19 mouse cellular contexts compared by ENCODE assay signal in the genomic region with DNA sequence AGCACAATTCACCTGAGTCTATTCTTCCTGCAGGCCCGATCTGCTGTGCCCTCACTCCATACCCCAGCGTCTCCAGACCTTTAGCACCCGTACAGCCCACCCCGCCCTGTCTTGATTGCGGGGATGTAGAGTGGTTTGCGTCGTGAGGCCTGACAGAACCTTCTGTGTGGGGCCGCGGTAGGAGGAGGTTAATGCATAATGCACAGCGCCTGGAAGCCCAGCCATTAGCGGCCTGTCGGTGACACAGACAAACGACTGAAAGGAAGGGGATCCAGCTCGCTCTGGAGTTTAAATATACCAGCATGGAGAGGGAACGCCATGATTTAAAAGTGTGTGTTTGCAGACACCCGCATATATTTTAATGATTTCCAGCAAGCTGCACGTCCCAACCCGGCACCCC.
A peak's percentile ranks its signal among the peaks of the same experiment; 100 is the strongest.
DNase-seq lines count a peak whose midpoint lies in the region; ATAC-seq and TF ChIP-seq lines count a peak whose summit lies in the region.
"Had no signal": no experiment of that assay in that cellular context is flagged by ENCODE, and none has a peak within 500 bp of the region (broad histone marks: within the 10 kb centered on the region; RNA-seq: fewer than 3 reads in every experiment).

No protein-coding gene starts in this region.

- peaks cover 79% of the 10 kb centered on the region for H3K27me3 ChIP-seq in forebrain, embryonic 11.5 days (ENCODE audit: control insufficient read depth, insufficient read depth, low read length)
- peaks cover 22% of the 10 kb centered on the region for H3K27me3 ChIP-seq in forebrain, embryonic 14.5 days (replicated peaks; ENCODE audit: control insufficient read depth, insufficient read depth, low read length)
- H3K27me3 ChIP-seq in intestine, embryonic 14.5 days (replicated peaks; ENCODE audit: control insufficient read depth, insufficient read depth, low read length): peaks cover 72% of the 10 kb centered on the region
- peaks cover 56% of the 10 kb centered on the region for H3K27me3 ChIP-seq in intestine, embryonic 15.5 days (replicated peaks)
- H3K27me3 ChIP-seq in neural tube, embryonic 11.5 days (ENCODE audit: control insufficient read depth, insufficient read depth, low read length): peaks cover 75% of the 10 kb centered on the region
- peaks cover 95% of the 10 kb centered on the region for H3K27me3 ChIP-seq in liver, embryonic 14.5 days (ENCODE audit: control insufficient read depth, insufficient read depth, low read length)

- TF ChIP-seq CTCF in liver, embryonic 14.5 days (IDR thresholded peaks at IDR 0.05; ENCODE audit: low read depth): no peak

- H3K27ac ChIP-seq in forebrain, embryonic 11.5 days (ENCODE audit: low read depth, low read length): no peak overlapping the region
- no peak overlapping the region for H3K27ac ChIP-seq in forebrain, embryonic 14.5 days (ENCODE audit: low read depth, low read length)
- H3K27ac ChIP-seq in intestine, embryonic 14.5 days (ENCODE audit: low read depth): no peak overlapping the region
- H3K27ac ChIP-seq in intestine, embryonic 15.5 days: no peak overlapping the region
- no peak overlapping the region for H3K27ac ChIP-seq in neural tube, embryonic 11.5 days (ENCODE audit: low read depth, low read length)
- H3K27ac ChIP-seq in liver, embryonic 14.5 days: no peak overlapping the region
- H3K27ac ChIP-seq: forebrain, embryonic 15.5 days; hindbrain, embryonic 15.5 days; kidney, postnatal 0 days; lung, embryonic 15.5 days; macrophage; neural tube, embryonic 13.5 days had no signal

- no peaks in the 10 kb centered on the region for H3K36me3 ChIP-seq in forebrain, embryonic 11.5 days (ENCODE audit: control insufficient read depth, insufficient read depth, low read length)
- H3K36me3 ChIP-seq in forebrain, embryonic 14.5 days (ENCODE audit: control insufficient read depth, insufficient read depth, low read length): no peaks in the 10 kb centered on the region
- H3K36me3 ChIP-seq in intestine, embryonic 14.5 days (ENCODE audit: control insufficient read depth, insufficient read depth, low read length): no peaks in the 10 kb centered on the region
- no peaks in the 10 kb centered on the region for H3K36me3 ChIP-seq in intestine, embryonic 15.5 days
- H3K36me3 ChIP-seq in neural tube, embryonic 11.5 days (ENCODE audit: control insufficient read depth, insufficient read depth, low read length): no peaks in the 10 kb centered on the region
- H3K36me3 ChIP-seq in liver, embryonic 14.5 days (replicated peaks; ENCODE audit: control insufficient read depth, insufficient read depth, low read depth): no peaks in the 10 kb centered on the region
- H3K36me3 ChIP-seq: forebrain, embryonic 15.5 days; hindbrain, embryonic 15.5 days; lung, embryonic 15.5 days; neural tube, embryonic 13.5 days had no signal

- no peak overlapping the region for H3K9ac ChIP-seq in forebrain, embryonic 11.5 days (ENCODE audit: low read length)
- no peak overlapping the region; the same call in 1 of the 2 replicates for H3K9ac ChIP-seq in forebrain, embryonic 14.5 days (ENCODE audit: low read length)
- H3K9ac ChIP-seq in intestine, embryonic 14.5 days (ENCODE audit: low read length): no peak overlapping the region
- H3K9ac ChIP-seq in intestine, embryonic 15.5 days: no peak overlapping the region
- H3K9ac ChIP-seq in neural tube, embryonic 11.5 days (ENCODE audit: low read length): no peak overlapping the region
- no peak overlapping the region for H3K9ac ChIP-seq in liver, embryonic 14.5 days (replicated peaks)
- H3K9ac ChIP-seq: forebrain, embryonic 15.5 days; hindbrain, embryonic 15.5 days; lung, embryonic 15.5 days; neural tube, embryonic 13.5 days had no signal

- no peak for DNase-seq in forebrain, embryonic 11.5 days (ENCODE audit: low spot score)
- DNase-seq in forebrain, embryonic 14.5 days (ENCODE audit: low spot score): no peak
- DNase-seq in intestine, embryonic 14.5 days (ENCODE audit: low spot score): peak; percentile 50
- peak; percentile 55 for DNase-seq in neural tube, embryonic 11.5 days (ENCODE audit: low spot score)
- DNase-seq in neural tube, embryonic 10.5 days (ENCODE audit: extremely low spot score, low spot score): no peak
- DNase-seq in liver, embryonic 14.5 days (ENCODE audit: low read depth in 3 of 3, low spot score in 3 of 3): no peak
- no peak for DNase-seq in right cerebral cortex, postnatal 4 days
- DNase-seq: adrenal gland, adult 8-10 months; B cell, adult 2 months; gastrocnemius, postnatal 14 days; kidney, adult 18-20 months; thymus, postnatal 25 days had no signal

- no peak for ATAC-seq in forebrain, embryonic 11.5 days (replicated peaks; ENCODE audit: low FRiP score)
- ATAC-seq in forebrain, embryonic 14.5 days: no peak
- no peak for ATAC-seq in intestine, embryonic 14.5 days (replicated peaks; ENCODE audit: low FRiP score, low TSS enrichment, low read depth)
- ATAC-seq in intestine, embryonic 15.5 days: no peak
- no peak for ATAC-seq in neural tube, embryonic 11.5 days (ENCODE audit: insufficient read depth, low FRiP score, low TSS enrichment)
- ATAC-seq in liver, embryonic 14.5 days (ENCODE audit: insufficient read depth): no peak
- ATAC-seq: forebrain, embryonic 15.5 days had no signal

- peaks cover 28% of the 10 kb centered on the region for H3K4me1 ChIP-seq in forebrain, embryonic 11.5 days (replicated peaks; ENCODE audit: control insufficient read depth, insufficient read depth, low read length)
- peaks cover 11% of the 10 kb centered on the region for H3K4me1 ChIP-seq in forebrain, embryonic 14.5 days (ENCODE audit: control insufficient read depth, insufficient read depth, low read length)
- H3K4me1 ChIP-seq in intestine, embryonic 14.5 days (replicated peaks; ENCODE audit: control insufficient read depth, insufficient read depth, low read length): peaks cover 17% of the 10 kb centered on the region
- H3K4me1 ChIP-seq in intestine, embryonic 15.5 days (replicated peaks): peaks cover 9% of the 10 kb centered on the region
- peaks cover 29% of the 10 kb centered on the region; the same call in 1 of the 2 replicates for H3K4me1 ChIP-seq in neural tube, embryonic 11.5 days (ENCODE audit: control insufficient read depth, insufficient read depth, low read length)
- peaks cover 0 to 16% of the 10 kb centered on the region in 2 experiments; a peak in 2 of 4 replicates for H3K4me1 ChIP-seq in liver, embryonic 14.5 days (replicated peaks; ENCODE audit: control insufficient read depth in 2 of 2, insufficient read depth in 2 of 2, low read length in 1 of 2)

- 6% methylated on average over 18 of the region's 18 CpGs for WGBS in forebrain, embryonic 11.5 days
- WGBS in forebrain, embryonic 14.5 days: 12% methylated on average over 18 of the region's 18 CpGs
- 8% methylated on average over 18 of the region's 18 CpGs for WGBS in intestine, embryonic 14.5 days
- 21% methylated on average over 18 of the region's 18 CpGs for WGBS in intestine, embryonic 15.5 days
- WGBS in neural tube, embryonic 11.5 days: 2% methylated on average over 18 of the region's 18 CpGs
- 8% methylated on average over 18 of the region's 18 CpGs for WGBS in liver, embryonic 14.5 days (ENCODE audit: insufficient replicate concordance)

- no peak overlapping the region for H3K4me3 ChIP-seq in forebrain, embryonic 11.5 days (ENCODE audit: low read depth, low read length)
- H3K4me3 ChIP-seq in forebrain, embryonic 14.5 days (ENCODE audit: low read depth, low read length): no peak overlapping the region
- no peak overlapping the region for H3K4me3 ChIP-seq in intestine, embryonic 14.5 days (ENCODE audit: low read depth, low read length)
- no peak overlapping the region for H3K4me3 ChIP-seq in intestine, embryonic 15.5 days (replicated peaks)
- H3K4me3 ChIP-seq in neural tube, embryonic 11.5 days (ENCODE audit: low read depth, low read length): no peak overlapping the region
- no peak overlapping the region for H3K4me3 ChIP-seq in liver, embryonic 14.5 days (ENCODE audit: insufficient read depth in 1 of 2, low read depth in 2 of 2, low read length in 2 of 2)
- H3K4me3 ChIP-seq: forebrain, embryonic 15.5 days; hindbrain, embryonic 15.5 days; lung, embryonic 15.5 days; neural tube, embryonic 13.5 days had no signal

- H3K9me3 ChIP-seq in forebrain, embryonic 11.5 days (ENCODE audit: control insufficient read depth, low read length): no peaks in the 10 kb centered on the region
- no peaks in the 10 kb centered on the region for H3K9me3 ChIP-seq in forebrain, embryonic 14.5 days (replicated peaks; ENCODE audit: control insufficient read depth, low read length)
- H3K9me3 ChIP-seq in intestine, embryonic 14.5 days (ENCODE audit: control insufficient read depth, low read length): no peaks in the 10 kb centered on the region
- H3K9me3 ChIP-seq in intestine, embryonic 15.5 days: no peaks in the 10 kb centered on the region
- no peaks in the 10 kb centered on the region for H3K9me3 ChIP-seq in neural tube, embryonic 11.5 days (ENCODE audit: control insufficient read depth, low read length)
- no peaks in the 10 kb centered on the region for H3K9me3 ChIP-seq in liver, embryonic 14.5 days (ENCODE audit: control insufficient read depth, low read length)
- H3K9me3 ChIP-seq: forebrain, embryonic 15.5 days; hindbrain, embryonic 15.5 days; lung, embryonic 15.5 days; neural tube, embryonic 13.5 days had no signal

- no peak for TF ChIP-seq EP300 in liver, embryonic 14.5 days (IDR thresholded peaks at IDR 0.05; ENCODE audit: low read depth)

- 0 out of 2 replicates have a peak overlapping the region, but pooled peaks have one; percentile 15 for H3K4me2 ChIP-seq in forebrain, embryonic 11.5 days (ENCODE audit: low read depth, low read length, severe bottlenecking)
- H3K4me2 ChIP-seq in forebrain, embryonic 14.5 days (ENCODE audit: low read length): no peak overlapping the region
- H3K4me2 ChIP-seq in intestine, embryonic 14.5 days (ENCODE audit: low read length): no peak overlapping the region
- no peak overlapping the region for H3K4me2 ChIP-seq in intestine, embryonic 15.5 days (replicated peaks)
- H3K4me2 ChIP-seq in neural tube, embryonic 11.5 days (ENCODE audit: low read depth): no peak overlapping the region
- peak overlapping the region; percentile 15; the same call in 1 of the 2 replicates for H3K4me2 ChIP-seq in liver, embryonic 14.5 days (ENCODE audit: low read depth)
- H3K4me2 ChIP-seq: forebrain, embryonic 15.5 days; hindbrain, embryonic 15.5 days had no signal

Comparison
In these comparisons a context has a peak if more than half of its experiments do, and no peak if none do; other contexts are left out.
1. DNase-seq: peak in intestine, embryonic 14.5 days (single experiment) and neural tube, embryonic 11.5 days (single experiment); none in forebrain, embryonic 11.5 days (single experiment), forebrain, embryonic 14.5 days (single experiment), neural tube, embryonic 10.5 days (single experiment), liver, embryonic 14.5 days (0 of 3) and right cerebral cortex, postnatal 4 days (single experiment).
2. H3K4me2 ChIP-seq: peak in forebrain, embryonic 11.5 days (single experiment) and liver, embryonic 14.5 days (single experiment); none in forebrain, embryonic 14.5 days (single experiment), intestine, embryonic 14.5 days (single experiment), intestine, embryonic 15.5 days (single experiment) and neural tube, embryonic 11.5 days (single experiment).